Mouse (Mus musculus): ENCODE results near the gene Trabd2b.

GRCm38 (mm10) chr4:114359818-114360217 lies 46.7 kb upstream of the Trabd2b start:
- TF ChIP-seq CTCF (IDR thresholded peaks at IDR 0.05; ENCODE audit: insufficient read depth, low read length) (no peak), POLR2A (IDR thresholded peaks at IDR 0.05; ENCODE audit: borderline replicate concordance, extremely low read depth, low read depth, low read length) (no peak)
